Mouse (Mus musculus) intestine, embryonic 15.5 days (tissue): ENCODE results near the gene Pex7. TPM values are rescaled to one million over a fixed set of nuclear protein-coding genes. Genes with fewer than 3 reads are reported as not detected.
A peak's percentile ranks its signal among the peaks of the same experiment; 100 is the strongest.

ENCODE experiments used
- ATAC-seq: fragments of 200-750 bp; cut with Nextera tagmentation; 2 replicates; pipeline ENCODE4 v1.8.0; 2017; ENCODE audit warnings: moderate TSS enrichment, moderate library complexity
- H3K27ac ChIP-seq: fragments of 300-500 bp; sonication (generic); 2 replicates; pipeline ENCODE4 v1.5.1; 2015; ENCODE audit warnings: mild to moderate bottlenecking, inconsistent platforms
- H3K27me3 ChIP-seq: fragments of 300-500 bp; sonication (generic); replicated peaks from 2 replicates; pipeline ENCODE4 v1.6.1; 2015; ENCODE audit warnings: inconsistent platforms
- H3K36me3 ChIP-seq: fragments of 300-500 bp; sonication (generic); 2 replicates; pipeline ENCODE4 v1.6.1; 2015; ENCODE audit warnings: inconsistent platforms
- H3K4me1 ChIP-seq: fragments of 300-500 bp; sonication (generic); replicated peaks from 2 replicates; pipeline ENCODE4 v1.6.1; 2015; ENCODE audit warnings: inconsistent platforms
- H3K4me2 ChIP-seq: fragments of 300-500 bp; sonication (generic); replicated peaks from 2 replicates; pipeline ENCODE4 v1.6.1; 2015; ENCODE audit warnings: mild to moderate bottlenecking, inconsistent platforms
- H3K4me3 ChIP-seq: fragments of 300-500 bp; sonication (generic); replicated peaks from 2 replicates; pipeline ENCODE4 v1.5.1; 2015; ENCODE audit warnings: inconsistent platforms
- H3K9ac ChIP-seq: fragments of 300-500 bp; sonication (generic); 2 replicates; pipeline ENCODE4 v1.6.1; 2015; ENCODE audit warnings: inconsistent platforms
- H3K9me3 ChIP-seq: fragments of 300-500 bp; sonication (generic); 2 replicates; pipeline ENCODE4 v1.6.1; 2016; ENCODE audit warnings: inconsistent platforms
- WGBS: fragments of 180-500 bp; shearing (Covaris S2); methylation state at CpG from one replicate; pipeline ENCODE4 v1.1.7; 2015; 5-methylcytosine and 5-hydroxymethylcytosine counted together
- polyA plus RNA-seq: library from polyadenylated mRNA; unstranded; fragments of >200 nt; fragmentation: Nextera tagmentation; extraction: Ambion mirVana; gene quantifications from 2 replicates; pipeline ENCODE4 v1.2.1, GENCODE M21; 2015

The Pex7 gene
- polyA plus RNA-seq, 1 experiment from 2014 or later: 50.3 TPM

GRCm38 (mm10) chr10:19893146-19893545, 14.3 kb downstream of the Pex7 start:
- Histone ChIP-seq H3K9ac (no peak overlapping the region), H3K4me1 (no peaks in the 10 kb centered on the region), H3K9me3 (no peaks in the 10 kb centered on the region), H3K27me3 (no peaks in the 10 kb centered on the region), H3K4me3 (no peak overlapping the region), H3K4me2 (no peak overlapping the region), H3K27ac (no peak overlapping the region), H3K36me3 (no peaks in the 10 kb centered on the region)
- no peak for ATAC-seq
- 49% methylated on average over 6 of the region's 6 CpGs for WGBS

GRCm38 (mm10) chr10:19891686-19892085, 15.8 kb downstream of the Pex7 start:
- H3K4me2 ChIP-seq: no peak overlapping the region
- no peak overlapping the region for H3K9ac ChIP-seq
- 65% methylated on average over 3 of the region's 3 CpGs for WGBS
- H3K27ac ChIP-seq: no peak overlapping the region
- H3K9me3 ChIP-seq: no peaks in the 10 kb centered on the region
- H3K4me1 ChIP-seq: no peaks in the 10 kb centered on the region
- no peaks in the 10 kb centered on the region for H3K27me3 ChIP-seq
- no peak overlapping the region for H3K4me3 ChIP-seq
- no peaks in the 10 kb centered on the region for H3K36me3 ChIP-seq
- no peak for ATAC-seq

GRCm38 (mm10) chr10:19889908-19890307, 17.6 kb downstream of the Pex7 start:
- no peak overlapping the region for H3K9ac ChIP-seq

GRCm38 (mm10) chr10:19886249-19886648, 21.2 kb downstream of the Pex7 start:
- no peak overlapping the region for H3K27ac ChIP-seq
- H3K27me3 ChIP-seq: no peaks in the 10 kb centered on the region
- no peaks in the 10 kb centered on the region for H3K36me3 ChIP-seq
- no peaks in the 10 kb centered on the region for H3K9me3 ChIP-seq
- ATAC-seq: no peak
- WGBS: 69% methylated on average over 3 of the region's 3 CpGs
- no peak overlapping the region for H3K4me2 ChIP-seq
- H3K4me1 ChIP-seq: no peaks in the 10 kb centered on the region
- H3K4me3 ChIP-seq: no peak overlapping the region
- no peak overlapping the region for H3K9ac ChIP-seq

More at GRCm38 (mm10) chr10:19889908-19890307, 17.6 kb downstream of the Pex7 start:
- Histone ChIP-seq H3K4me3 (no peak overlapping the region), H3K27me3 (no peaks in the 10 kb centered on the region), H3K4me1 (no peaks in the 10 kb centered on the region), H3K9me3 (no peaks in the 10 kb centered on the region), H3K27ac (no peak overlapping the region), H3K36me3 (no peaks in the 10 kb centered on the region), H3K4me2 (no peak overlapping the region)
- WGBS: 94% methylated on average over 3 of the region's 3 CpGs
- ATAC-seq: no peak

GRCm38 (mm10) chr10:19884409-19884808, 23.1 kb downstream of the Pex7 start:
- no peaks in the 10 kb centered on the region for H3K27me3 ChIP-seq
- 75% methylated on average over 4 of the region's 4 CpGs for WGBS
- H3K36me3 ChIP-seq: no peaks in the 10 kb centered on the region
- no peak overlapping the region for H3K9ac ChIP-seq
- no peak overlapping the region for H3K27ac ChIP-seq
- H3K4me2 ChIP-seq: no peak overlapping the region
- H3K9me3 ChIP-seq: no peaks in the 10 kb centered on the region
- H3K4me3 ChIP-seq: no peak overlapping the region
- no peak for ATAC-seq
- no peaks in the 10 kb centered on the region for H3K4me1 ChIP-seq

GRCm38 (mm10) chr10:19880437-19880836, 27.1 kb downstream of the Pex7 start:
- Histone ChIP-seq H3K4me2 (no peak overlapping the region), H3K4me1 (0 out of 2 replicates have a peak, but pooled peaks cover 2% of the 10 kb centered on the region), H3K27ac (no peak overlapping the region), H3K9ac (no peak overlapping the region), H3K9me3 (no peaks in the 10 kb centered on the region), H3K27me3 (no peaks in the 10 kb centered on the region), H3K36me3 (no peaks in the 10 kb centered on the region), H3K4me3 (no peak overlapping the region)
- no peak for ATAC-seq
- WGBS: 85% methylated on average over 3 of the region's 3 CpGs

- no peaks in the 10 kb centered on the region for H3K9me3 ChIP-seq
- H3K36me3 ChIP-seq: no peaks in the 10 kb centered on the region
- no peaks in the 10 kb centered on the region for H3K27me3 ChIP-seq
- no peak overlapping the region for H3K4me2 ChIP-seq
- H3K9ac ChIP-seq: no peak overlapping the region
- ATAC-seq: no peak
- no peak overlapping the region for H3K4me3 ChIP-seq
- H3K4me1 ChIP-seq: 0 out of 2 replicates have a peak, but pooled peaks cover 2% of the 10 kb centered on the region
- no peak overlapping the region for H3K27ac ChIP-seq
- WGBS: 33% methylated on average over 6 of the region's 6 CpGs
These were observed 28.3 kb downstream of the Pex7 start for GRCm38 (mm10) chr10:19879161-19879560.

- H3K4me2 ChIP-seq: no peak overlapping the region
- no peak; the same call in 1 of the 2 replicates for ATAC-seq
These were observed 29.8 kb downstream of the Pex7 start for GRCm38 (mm10) chr10:19877679-19878078.

GRCm38 (mm10) chr10:19877257-19877656, 30.2 kb downstream of the Pex7 start:
- Histone ChIP-seq H3K4me1 (0 out of 2 replicates have a peak, but pooled peaks cover 2% of the 10 kb centered on the region), H3K4me2 (no peak overlapping the region), H3K9ac (no peak overlapping the region), H3K27me3 (no peaks in the 10 kb centered on the region), H3K36me3 (no peaks in the 10 kb centered on the region), H3K9me3 (no peaks in the 10 kb centered on the region), H3K4me3 (no peak overlapping the region), H3K27ac (no peak overlapping the region)
- ATAC-seq: peak; percentile 83
- 55% methylated on average over 8 of the region's 8 CpGs for WGBS

More at GRCm38 (mm10) chr10:19877679-19878078, 29.8 kb downstream of the Pex7 start:
- Histone ChIP-seq H3K4me3 (no peak overlapping the region), H3K27me3 (no peaks in the 10 kb centered on the region), H3K4me1 (0 out of 2 replicates have a peak, but pooled peaks cover 2% of the 10 kb centered on the region), H3K9me3 (no peaks in the 10 kb centered on the region), H3K9ac (no peak overlapping the region), H3K27ac (no peak overlapping the region), H3K36me3 (no peaks in the 10 kb centered on the region)
- 77% methylated on average over 9 of the region's 9 CpGs for WGBS

- H3K9ac ChIP-seq: no peak overlapping the region
- no peak overlapping the region for H3K4me2 ChIP-seq
- no peaks in the 10 kb centered on the region for H3K36me3 ChIP-seq
- 0 out of 2 replicates have a peak, but pooled peaks cover 2% of the 10 kb centered on the region for H3K4me1 ChIP-seq
- no peak overlapping the region for H3K4me3 ChIP-seq
- H3K9me3 ChIP-seq: no peaks in the 10 kb centered on the region
- no peak overlapping the region for H3K27ac ChIP-seq
- no peaks in the 10 kb centered on the region for H3K27me3 ChIP-seq
- peak; percentile 61 for ATAC-seq
- WGBS: 58% methylated on average over 7 of the region's 7 CpGs
These were observed 30.8 kb downstream of the Pex7 start for GRCm38 (mm10) chr10:19876669-19877068.

GRCm38 (mm10) chr10:19875346-19875745, 32.1 kb downstream of the Pex7 start:
- no peak overlapping the region for H3K4me3 ChIP-seq
- H3K9me3 ChIP-seq: no peaks in the 10 kb centered on the region
- 75% methylated on average over 5 of the region's 5 CpGs for WGBS
- no peak for ATAC-seq
- H3K4me1 ChIP-seq: 0 out of 2 replicates have a peak, but pooled peaks cover 2% of the 10 kb centered on the region
- H3K27me3 ChIP-seq: no peaks in the 10 kb centered on the region
- no peak overlapping the region for H3K4me2 ChIP-seq
- no peak overlapping the region for H3K27ac ChIP-seq
- no peaks in the 10 kb centered on the region for H3K36me3 ChIP-seq
- H3K9ac ChIP-seq: no peak overlapping the region

GRCm38 (mm10) chr10:19855597-19856306, 51.7 kb downstream of the Pex7 start:
- Histone ChIP-seq H3K4me3 (no peak overlapping the region), H3K36me3 (no peaks in the 10 kb centered on the region), H3K9ac (no peak overlapping the region), H3K4me2 (no peak overlapping the region), H3K27ac (no peak overlapping the region), H3K27me3 (peaks cover 20% of the 10 kb centered on the region), H3K4me1 (peaks cover 10% of the 10 kb centered on the region; the same call in 1 of the 2 replicates), H3K9me3 (no peaks in the 10 kb centered on the region)
- 87% methylated on average over 7 of the region's 7 CpGs for WGBS
- ATAC-seq: no peak

- Histone ChIP-seq H3K4me3 (no peak overlapping the region), H3K9ac (no peak overlapping the region), H3K27ac (no peak overlapping the region), H3K27me3 (peaks cover 41% of the 10 kb centered on the region), H3K4me2 (no peak overlapping the region), H3K9me3 (no peaks in the 10 kb centered on the region), H3K4me1 (peaks cover 26% of the 10 kb centered on the region), H3K36me3 (no peaks in the 10 kb centered on the region)
- 43% methylated on average over 2 of the region's 2 CpGs for WGBS
- no peak for ATAC-seq
These were observed 53.9 kb downstream of the Pex7 start for GRCm38 (mm10) chr10:19853609-19854008.
